Mouse (Mus musculus) T-helper 1 cell (primary cell): Measurements from ENCODE around the gene Nup93.

Experiments used
- in situ Hi-C: fragments of 300-600 bp; cut with MboI, MseI; formaldehyde crosslinking; loops from one replicate; pipeline ENCODE4 v1.15.1; 2025; ENCODE audit warnings: high pct_unique_total_duplicates

Gene Nup93

DNA sequence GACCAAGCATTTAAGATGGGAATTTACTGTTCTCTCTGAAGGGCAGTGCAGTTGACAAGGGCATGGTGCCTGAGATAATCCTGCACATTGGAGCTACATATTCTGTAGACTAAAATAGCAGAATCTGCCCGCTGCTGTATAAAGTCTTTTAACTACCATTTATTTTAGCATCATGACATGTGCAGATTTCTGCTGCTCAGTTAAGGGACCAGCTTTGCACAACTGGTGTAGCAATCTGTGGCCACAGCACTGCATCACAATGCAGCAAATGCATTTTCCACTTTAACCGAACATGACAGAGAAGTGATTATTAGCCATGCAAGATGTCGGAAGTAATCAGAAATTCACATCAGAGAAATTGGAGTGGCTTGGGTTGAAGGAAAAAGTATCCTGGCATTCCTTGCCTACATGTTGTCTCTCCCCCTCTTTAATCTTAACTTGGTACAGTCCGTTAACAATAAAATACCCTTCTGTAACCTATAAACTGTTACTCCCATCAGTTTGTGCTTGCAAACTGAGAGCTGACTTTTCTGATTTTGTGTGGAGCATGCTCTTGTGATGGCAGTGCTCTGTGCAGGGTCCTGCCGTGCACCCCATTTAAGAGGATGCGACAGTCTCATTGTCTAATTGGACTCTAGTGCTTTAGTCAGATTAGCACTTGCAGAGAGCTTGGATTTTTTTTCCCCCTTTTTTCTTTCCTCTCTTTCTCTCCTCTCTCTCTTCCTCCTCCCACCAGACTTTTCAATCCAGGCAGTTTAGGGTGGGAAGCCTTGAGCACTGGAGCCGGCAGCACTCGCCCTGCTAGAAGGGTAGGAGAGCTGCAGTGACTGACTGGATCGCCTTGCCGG is 52.2 kb downstream of the Nup93 start:
- in situ Hi-C loops: no loop called here

DNA sequence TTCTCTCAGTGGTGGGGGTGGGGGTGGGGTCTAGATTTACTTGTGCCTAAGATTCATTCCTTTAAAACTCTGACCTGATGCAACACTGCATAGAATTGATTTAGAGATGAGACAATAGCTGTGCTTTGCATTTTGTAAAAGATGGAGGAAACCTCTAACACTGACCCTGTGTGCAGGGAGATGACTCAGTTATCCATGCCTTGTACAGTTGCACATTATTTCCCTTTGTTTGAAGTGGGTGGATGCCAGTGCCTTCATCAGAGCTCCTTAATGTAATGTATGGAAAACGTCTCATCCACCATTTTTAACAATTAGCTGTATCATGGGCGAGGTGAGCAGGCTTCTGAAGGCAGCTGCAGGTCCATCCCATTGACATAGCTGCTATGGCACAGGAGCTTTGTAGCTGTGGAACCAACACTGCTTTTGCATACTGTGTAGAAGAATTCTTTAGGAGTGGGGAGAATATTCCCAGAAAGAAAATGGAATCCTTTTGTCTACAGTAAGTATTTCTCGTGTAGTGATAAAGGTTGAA is 54.1 kb downstream of the Nup93 start:
- in situ Hi-C loops: no loop called here

DNA sequence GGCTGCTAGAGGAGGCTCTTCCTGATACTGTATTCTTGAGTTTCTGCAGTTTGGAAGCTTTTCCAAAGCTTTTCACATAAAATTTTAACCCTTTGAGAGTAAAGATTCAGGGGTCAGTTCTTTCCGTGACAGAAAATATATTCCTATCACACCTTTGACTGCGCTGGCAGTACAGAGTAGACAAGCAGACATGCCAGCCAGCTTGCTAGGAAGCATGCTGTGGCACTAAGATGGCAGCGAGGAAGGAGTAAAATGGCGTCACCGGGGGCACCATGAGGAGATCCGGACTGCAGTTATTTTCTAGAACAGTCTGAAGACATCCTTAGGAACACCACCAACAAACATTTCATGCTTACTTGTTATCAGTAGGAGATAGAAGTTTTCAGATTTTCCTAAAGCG is 55.9 kb downstream of the Nup93 start:
- in situ Hi-C loops: no loop called here

DNA sequence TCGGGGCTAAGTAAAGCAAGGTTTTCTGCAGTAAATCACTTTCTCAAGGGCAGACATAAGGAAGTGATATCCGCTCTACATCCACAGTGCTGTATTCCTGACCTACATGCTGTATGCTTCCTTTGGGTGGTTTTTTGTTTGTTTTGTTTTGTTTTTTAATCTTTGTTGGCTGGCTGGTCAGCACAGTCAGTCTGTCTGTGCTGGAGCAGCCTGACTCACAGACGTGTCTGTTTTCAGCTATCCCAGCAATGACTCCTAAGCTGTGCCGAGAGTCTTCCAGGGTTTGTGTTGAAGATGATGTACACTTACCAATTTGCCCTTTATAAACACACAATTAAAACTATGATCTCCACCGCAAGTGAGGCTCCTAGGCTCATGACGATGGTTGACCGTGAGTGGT is 56.7 kb downstream of the Nup93 start:
- in situ Hi-C loops: no loop called here

DNA sequence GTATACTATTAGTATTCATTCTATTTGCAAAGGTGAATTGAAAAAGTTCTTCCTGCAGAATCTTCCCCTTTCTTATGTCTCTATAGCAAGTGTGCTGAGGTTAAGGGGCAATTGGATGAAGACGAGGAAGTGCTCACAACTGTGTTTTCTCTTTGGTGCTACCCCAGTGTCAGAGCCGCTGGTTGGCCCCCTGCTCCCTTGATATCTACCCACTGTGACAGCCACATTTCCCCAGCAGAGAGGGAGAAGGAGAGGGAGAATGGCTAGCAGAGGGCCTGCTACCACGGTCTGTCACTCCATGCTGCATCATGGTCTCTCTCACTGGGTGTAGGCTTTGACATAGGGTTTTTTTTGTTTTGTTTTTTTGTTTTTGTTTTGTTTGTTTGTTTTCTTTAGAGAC is 58.2 kb downstream of the Nup93 start:
- in situ Hi-C loops: no loop called here

DNA sequence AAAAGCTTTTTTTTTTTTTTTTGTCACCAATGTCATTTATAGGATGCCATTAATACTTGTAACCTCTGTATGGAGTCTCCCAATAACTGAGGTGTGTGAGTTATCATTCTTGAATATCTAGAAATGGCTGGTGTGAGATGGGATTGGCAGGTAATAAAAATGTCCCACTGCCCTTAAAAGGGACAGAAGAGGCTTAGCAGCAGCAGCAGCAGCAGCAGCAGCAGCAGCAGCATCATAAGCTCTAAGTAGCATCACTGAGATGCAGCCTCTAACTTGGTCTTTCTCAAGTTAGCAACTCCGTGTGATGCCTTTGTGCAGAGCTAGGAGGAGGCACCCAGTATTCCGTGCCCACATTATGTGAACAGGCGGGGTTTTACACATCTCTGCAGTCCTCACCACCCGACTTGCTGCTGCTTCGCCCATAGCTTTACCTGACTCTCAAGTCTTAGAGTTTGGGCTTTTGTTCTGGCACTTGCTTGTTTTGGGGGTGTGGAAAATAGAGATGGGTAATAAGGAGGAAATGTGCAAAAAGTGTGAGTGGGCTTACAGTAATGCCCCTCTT is 59.0 kb downstream of the Nup93 start:
- in situ Hi-C loops: no loop called here

DNA sequence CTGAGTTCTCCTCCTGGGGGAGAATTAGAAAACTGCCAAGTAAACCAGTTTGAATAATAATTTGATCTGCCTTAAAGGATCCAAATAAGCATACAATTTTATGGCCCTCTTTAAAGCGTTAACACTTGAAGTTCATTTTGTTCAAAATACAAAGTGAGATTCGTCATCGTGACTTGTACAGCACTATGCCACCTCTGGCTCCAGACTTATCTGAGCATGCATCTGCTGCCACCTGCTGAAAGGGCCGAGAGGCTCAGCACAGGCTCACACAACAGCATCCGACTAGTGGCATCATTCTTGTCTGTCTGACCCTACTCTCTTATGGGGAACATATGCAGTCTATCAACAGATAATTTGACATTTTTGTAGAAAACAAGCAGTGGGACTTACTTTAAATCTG is 59.7 kb downstream of the Nup93 start:
- in situ Hi-C loops: no loop called here

DNA sequence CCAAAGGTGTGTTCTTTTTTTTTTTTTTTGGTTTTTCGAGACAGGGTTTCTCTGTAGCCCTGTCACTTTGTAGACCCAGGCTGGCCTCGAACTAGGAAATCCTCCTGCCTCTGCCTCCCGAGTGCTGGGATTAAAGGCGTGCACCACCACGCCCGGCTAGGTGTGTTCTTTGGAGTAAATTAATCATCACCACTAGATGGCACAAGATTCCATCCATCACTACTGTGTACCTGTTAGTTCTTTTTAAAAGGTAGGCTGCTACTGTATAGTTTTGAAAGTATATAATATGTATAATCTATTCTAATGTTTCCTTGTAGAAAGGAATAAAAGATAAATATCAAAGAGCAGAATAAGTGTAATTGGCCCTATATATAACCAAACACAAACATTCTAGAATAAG is 63.9 kb downstream of the Nup93 start:
- in situ Hi-C loops: no loop called here

DNA sequence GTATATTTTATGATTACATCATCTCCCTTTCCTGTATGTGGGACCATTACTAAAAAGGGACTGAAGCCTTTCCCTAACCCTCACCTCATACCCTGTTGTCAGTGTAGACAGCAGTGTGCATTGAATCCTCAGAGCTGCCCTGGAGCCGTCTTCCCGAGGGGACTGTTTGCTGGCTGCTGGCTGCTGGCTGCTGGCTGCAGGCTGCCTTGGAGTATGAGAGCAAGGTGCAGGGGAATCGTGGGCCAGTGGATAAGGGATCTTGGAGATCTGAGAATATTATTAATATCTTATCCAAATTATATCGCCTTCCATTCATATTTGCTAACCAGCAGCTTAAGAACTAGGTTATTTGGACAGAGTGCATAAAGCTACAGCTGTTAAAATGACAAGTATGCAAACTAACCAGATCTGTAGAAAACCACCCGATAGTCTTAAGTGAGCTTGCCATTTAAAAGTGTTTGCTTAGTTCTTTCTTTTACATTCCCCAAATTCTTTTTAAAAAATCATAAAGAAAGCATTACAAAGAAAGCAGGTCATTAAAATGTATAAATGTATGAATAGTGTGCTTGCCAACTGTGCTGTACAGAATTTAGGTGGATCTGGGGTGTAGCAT is 65.7 kb downstream of the Nup93 start:
- in situ Hi-C loops: no loop called here

DNA sequence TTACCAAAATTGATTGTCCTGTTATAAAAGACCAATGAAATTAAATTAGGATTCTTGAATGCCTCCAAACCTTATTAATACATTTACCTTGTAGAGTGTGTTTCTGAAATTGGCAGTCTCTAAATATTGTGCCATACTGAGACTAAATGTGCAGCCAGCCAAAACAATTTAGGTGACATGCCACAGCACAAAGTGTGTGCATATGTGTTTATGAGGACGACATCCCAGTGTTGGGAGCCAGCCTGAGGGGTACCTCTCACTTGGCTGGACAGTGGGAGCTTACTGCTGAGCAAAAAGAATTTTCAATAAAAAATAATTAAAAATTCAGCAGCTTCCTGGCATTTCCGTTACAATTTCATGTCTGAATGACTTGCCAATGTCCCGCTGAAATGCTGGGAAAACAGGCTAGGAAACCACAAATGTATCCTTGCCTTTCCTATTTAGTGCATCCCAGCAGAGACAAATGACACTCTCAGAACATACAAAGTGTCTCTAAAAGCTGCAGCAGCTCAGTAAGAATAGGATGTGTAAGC is 68.2 kb downstream of the Nup93 start:
- in situ Hi-C loops: no loop called here

DNA sequence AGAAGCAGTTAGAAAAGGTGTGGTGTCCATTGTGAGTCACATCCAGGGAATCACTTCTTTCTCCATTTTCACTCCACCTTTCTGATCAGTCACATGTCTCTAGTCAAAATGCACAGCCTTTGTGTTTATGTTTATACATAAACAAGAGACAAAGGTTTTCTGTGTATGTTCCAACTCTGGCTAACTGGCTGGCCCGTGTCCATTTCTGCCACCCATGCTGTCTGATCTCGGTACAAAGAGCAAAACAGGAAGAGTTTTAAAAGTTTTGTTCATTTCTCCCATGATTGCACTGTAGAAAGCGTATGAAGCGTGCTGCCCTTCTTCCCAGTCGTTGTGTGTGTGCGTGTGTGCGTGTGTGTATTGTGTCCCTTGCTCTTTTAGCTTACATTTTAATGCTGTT is 69.8 kb downstream of the Nup93 start:
- in situ Hi-C loops: no loop called here

DNA sequence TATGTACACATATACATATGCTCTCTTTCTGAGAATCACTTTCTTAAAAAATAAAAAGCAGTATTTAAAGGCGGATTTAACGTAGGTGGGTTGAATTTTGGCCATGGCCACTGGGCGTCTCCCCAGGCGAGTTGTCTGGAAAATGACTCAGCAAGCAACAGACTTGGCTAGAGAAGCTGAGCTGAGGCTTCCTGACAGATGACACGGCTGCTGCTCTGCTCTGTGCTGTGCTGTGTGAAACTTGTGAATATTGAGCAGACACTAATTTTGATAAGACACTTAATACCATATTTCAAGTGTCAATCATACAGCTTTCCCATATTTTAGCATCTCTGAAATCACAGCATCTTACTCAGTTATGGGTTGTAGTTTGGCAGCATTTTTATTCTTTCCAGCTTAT is 76.2 kb downstream of the Nup93 start:
- in situ Hi-C loops: no loop called here

DNA sequence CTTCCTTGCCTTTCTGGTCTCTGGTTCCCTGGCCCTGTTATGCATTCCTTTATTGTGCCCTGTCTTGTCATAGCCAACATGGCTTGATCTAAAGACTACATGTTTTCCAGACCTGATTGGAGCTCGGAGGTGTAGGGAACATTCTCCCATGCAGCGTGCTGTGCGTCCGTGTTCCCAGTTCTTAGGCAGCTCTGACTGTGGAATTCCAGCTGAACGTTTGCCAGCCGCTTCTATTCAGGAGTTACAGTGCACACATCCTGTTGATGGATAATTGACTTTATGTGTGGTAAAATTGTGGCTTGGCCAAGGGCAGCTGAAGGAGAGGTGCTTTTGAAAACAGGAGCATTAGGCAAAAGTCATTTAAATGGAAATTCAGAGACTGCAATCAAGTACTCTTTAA is 77.7 kb downstream of the Nup93 start:
- in situ Hi-C loops: no loop called here

DNA sequence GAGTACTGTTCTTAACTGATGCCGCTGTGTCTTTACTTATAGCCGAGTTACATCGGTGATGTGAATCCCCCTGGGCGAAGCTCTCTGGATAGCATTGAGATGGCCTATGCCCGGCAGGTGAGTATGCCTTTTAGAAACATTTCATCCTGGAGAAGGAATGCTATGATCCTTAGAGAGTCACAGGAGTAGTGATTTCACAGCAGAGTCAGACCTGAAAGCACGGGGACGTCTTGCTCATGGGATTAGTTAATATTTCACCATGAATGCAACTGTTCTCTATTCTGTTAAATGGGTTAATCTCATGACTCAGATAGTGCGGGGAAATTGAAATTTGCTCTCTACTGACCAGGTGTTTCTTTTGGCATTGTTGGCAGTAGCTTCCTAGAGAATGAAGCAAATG is 78.3 kb downstream of the Nup93 start:
- in situ Hi-C loops: no loop called here

DNA sequence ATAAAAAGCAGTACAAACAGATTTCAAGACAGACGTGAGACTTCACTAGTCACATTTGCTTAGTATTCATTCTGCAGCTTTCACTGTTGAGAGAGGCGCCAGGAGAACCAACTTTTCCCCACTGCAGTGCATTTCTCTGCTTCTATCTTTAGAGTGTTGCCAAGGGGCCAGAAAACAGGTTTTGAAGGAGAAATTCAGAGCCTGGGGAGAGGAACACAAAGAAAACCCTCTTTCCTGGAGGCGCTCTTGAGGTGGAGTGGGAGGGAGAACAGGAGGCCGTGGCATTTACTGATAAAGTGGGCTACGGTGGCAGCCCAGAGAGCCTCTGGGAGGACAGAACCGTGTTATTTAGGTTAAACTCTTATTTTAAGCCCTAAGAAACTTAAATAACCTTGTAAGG is 81.3 kb downstream of the Nup93 start:
- in situ Hi-C loops: no loop called here

DNA sequence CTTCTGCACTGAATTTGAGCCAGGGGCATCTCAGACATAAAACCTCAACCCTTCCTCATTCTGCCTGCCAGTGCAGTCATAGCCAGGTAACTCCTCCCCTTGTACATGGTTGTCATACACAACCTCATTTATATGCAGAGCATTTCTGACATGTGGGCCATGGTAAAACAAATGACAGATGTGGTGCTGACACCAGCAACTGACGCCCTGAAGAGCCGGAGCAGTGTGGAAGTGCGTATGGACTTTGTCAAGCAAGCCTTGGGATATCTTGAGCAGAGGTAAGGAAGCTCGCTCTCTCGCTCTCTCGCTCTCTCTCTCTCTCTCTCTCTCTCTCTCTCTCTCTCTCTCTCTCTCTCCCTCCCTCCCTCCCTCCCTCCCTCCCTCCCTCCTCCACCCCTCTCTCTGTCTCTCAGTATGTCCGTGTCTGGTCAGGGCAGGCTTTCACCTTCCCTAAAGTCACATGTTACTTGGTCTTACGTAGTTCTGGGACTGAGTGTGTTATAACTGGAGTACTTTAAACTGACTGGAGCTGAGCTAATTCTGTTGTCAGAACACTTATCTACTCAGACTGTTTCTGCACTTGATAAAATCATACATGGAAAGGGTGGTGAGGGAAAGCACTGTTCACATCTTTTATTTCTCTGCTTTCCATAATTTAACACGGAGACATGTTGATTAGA is 82.1 kb downstream of the Nup93 start:
- in situ Hi-C loops: no loop called here

DNA sequence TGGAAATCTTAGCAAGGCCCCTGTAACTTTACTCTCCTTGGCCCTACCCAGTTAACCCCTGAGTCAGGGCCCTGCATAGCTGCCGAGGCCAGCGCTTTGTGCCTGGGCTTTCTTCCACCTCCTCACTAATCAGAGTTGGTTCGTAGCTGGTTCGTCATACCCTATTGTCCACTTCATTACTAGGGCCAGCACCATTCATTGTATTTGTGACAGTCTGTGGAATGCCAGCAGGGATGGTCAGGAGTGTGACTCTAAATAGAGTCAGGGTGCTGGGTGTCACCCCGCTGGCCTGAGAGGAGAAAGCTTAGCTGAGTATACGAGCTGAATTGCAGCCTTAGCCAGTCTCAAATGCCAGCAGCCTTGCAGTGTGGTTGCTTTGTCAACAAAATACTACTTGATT is 82.7 kb downstream of the Nup93 start:
- in situ Hi-C loops: no loop called here

DNA sequence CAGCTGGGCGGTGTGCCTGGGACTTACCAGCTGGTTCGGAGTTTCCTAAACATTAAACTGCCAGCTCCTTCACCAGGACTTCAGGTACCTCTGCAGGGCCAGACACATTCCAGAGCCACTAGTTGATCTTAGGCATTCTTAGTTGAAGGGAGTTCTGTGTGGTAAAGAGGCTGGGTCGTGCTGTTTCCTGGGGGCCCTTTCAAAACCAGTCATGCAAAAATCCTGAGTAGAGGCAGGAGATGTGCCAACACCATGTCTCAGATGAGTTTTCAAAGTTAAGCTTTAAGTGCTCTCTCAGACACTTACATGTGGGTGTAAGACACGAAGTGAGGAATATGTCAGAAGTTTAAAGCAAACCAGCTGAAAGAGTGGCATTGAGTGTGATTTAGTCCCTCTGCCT is 86.4 kb downstream of the Nup93 start:
- in situ Hi-C loops: loop anchor here (10.0 kb wide), 1 partner anchor 1084 kb away; no protein-coding TSS in a partner anchor

DNA sequence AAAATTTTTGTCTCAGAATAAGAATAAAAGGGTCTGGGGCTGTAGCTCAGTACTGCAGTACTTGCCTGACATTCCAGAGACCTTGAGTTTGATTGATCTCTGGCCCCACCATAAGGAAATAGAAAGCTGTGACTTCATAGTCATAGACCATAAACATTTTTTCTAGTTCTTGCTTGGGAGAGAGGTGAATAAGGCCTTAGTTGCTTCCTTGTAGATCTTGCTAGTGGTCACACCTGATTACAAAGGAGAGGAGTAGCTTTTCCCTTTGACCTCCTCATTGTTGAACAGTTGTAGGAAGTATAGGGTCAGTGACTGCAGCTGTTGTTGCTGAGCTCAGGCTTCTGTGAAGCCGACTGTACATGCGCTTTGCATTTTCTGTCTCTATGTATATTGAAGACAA is 90.0 kb downstream of the Nup93 start:
- in situ Hi-C loops: loop anchor here (10.0 kb wide), 1 partner anchor 1080 kb away; no protein-coding TSS in a partner anchor

DNA sequence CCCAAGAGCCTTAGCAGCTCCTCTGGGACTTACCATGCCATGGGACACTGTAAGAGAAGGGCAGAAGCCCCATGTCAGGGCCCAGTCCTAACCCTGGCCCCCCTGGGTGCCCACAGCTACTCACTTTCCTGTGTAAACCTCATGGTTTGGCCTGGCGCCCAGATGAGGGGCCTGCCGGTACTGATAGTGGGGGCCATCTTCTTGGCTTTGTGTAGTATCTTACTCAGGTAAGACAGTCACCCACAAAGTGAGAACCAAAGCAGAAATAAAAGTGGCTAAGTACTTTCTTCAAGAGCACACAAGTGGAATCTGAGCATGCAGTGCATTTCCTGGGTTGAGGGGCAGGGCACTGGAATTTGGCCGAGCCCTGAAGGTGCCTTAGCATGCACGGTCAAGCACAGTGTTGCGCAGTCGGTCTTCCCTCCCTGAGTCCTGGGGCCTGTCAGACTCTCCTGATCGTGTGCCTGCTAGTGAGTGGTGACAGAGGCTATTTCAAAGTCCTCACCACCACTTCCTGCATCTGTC is 92.7 kb downstream of the Nup93 start:
- in situ Hi-C loops: loop anchor here (10.0 kb wide), 1 partner anchor 1078 kb away; no protein-coding TSS in a partner anchor

DNA sequence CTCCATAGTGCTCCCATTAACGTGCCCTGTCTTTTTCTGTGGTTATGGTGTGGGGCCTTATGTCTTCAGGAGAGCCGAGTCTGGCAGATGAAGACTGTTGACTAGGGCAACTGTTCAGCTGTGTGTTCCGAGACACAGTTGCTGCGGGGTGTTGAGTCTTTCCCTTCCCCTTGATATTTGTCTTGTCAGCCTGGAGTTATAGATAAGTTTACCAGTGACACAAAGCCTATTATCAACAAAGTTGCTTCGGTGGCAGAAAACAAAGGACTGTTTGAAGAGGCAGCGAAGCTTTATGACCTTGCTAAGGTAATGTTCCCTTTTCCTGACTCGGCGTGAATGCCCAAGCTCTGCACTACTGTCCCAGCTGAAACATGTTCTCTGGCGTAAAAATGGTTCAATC is 93.3 kb downstream of the Nup93 start:
- in situ Hi-C loops: loop anchor here (10.0 kb wide), 1 partner anchor 1077 kb away; no protein-coding TSS in a partner anchor

DNA sequence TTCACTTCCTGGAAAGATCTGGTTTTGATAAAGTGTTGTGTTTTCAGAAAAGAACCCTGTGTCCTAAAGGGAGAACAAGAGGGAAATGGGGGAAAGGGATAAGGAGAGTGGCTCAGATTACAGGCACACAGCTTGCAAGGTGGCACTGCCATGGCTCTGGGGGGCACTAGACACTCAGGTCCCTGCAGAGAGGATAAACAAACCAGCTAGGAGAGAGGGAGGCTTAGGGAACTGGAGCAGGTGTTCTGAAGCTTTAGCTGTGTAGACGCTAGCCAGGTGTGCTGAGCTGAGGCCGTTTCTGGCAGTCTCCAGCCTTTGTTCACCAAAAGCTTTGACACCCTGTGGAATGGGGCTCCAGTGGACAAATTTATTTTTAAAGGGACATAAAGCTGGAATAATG is 99.7 kb downstream of the Nup93 start:
- in situ Hi-C loops: no loop called here
